Mouse (Mus musculus): Measurements from ENCODE around the gene Apol7c. TPM values are rescaled to one million over a fixed set of nuclear protein-coding genes. Genes with fewer than 3 reads are reported as not detected.

Gene Apol7c
- not detected for polyA plus RNA-seq (2017; shearing (Covaris generic))

DNA sequence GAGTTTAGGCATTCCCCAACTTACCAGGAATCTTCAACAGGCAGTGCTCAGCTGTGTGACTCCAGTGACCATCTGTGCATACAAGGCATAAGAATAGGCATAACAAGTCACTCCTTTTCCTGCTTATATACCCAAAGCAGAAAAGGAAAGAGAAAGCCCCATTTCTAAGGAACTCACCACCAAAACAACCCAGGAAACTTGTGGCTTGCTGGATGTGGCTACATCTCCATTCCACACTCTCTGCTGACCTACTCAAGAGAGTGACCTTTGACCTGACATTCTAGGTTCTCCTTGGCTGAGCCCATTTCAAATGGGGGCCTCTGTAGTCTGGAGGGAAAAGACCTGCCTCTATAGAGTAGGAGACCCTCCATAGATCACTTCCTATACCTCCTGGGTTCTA is at the start of gene Apol7c:
Gene Apol7c, minus strand, starts transcription at position 101 of the 400 bp plus-strand sequence.

DNA sequence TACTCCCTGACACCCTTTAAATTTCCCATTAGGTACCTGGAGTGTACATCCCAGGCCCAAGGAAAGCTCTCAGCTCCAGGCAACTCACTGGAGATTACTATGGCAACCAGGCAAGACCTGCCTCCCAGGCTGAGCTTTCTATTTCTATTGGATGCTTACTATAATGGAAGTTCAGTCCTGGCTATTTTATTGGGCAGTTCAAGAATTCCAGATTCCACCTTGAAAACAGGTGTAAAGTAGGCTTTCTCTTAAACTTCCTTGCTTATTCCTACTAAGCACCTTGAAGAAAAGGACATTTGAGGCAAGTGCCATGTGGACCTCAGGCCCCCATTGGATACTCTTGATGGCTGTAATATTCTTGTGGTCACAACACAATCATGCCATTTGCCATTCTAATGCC is 28.7 kb upstream of the Apol7c start, which contains the start of gene 1700025B11Rik:
Gene 1700025B11Rik, minus strand, starts transcription at position 101 of the 400 bp plus-strand sequence.

GRCm38 (mm10) chr15:77507966-77508365 is 25.1 kb downstream of the Apol7c start, which contains the start of gene Apol11a:
Gene Apol11a, plus strand, starts transcription at chr15:77508271.

GRCm38 (mm10) chr15:77476693-77477092 is 56.4 kb downstream of the Apol7c start, which contains the start of gene Apol10a:
Gene Apol10a, plus strand, starts transcription at chr15:77477047.

Other genes starting within 250 kb of the Apol7c start
- not detected for gene Rbfox2, start 226.3 kb downstream of the Apol7c start, polyA plus RNA-seq (2017; shearing (Covaris generic))
- not detected for gene Apol7a, start 134.2 kb downstream of the Apol7c start, polyA plus RNA-seq (2017; shearing (Covaris generic))
- 4.5 TPM for gene Apol9a, start 122.2 kb downstream of the Apol7c start, polyA plus RNA-seq (2017; shearing (Covaris generic))
- gene Apol7b, start 85.8 kb downstream of the Apol7c start, polyA plus RNA-seq (2017; shearing (Covaris generic)), result 0.32 TPM
- gene Apol10a, start 56.3 kb downstream of the Apol7c start, polyA plus RNA-seq (2017; shearing (Covaris generic)), result 0.15 TPM
- 0.89 TPM for gene Apol11a, start 25.0 kb downstream of the Apol7c start, polyA plus RNA-seq (2017; shearing (Covaris generic))
- not detected for gene 1700025B11Rik, start 28.6 kb upstream of the Apol7c start, polyA plus RNA-seq (2017; shearing (Covaris generic))
- gene Apol10b, start 62.8 kb upstream of the Apol7c start, polyA plus RNA-seq (2017; shearing (Covaris generic)), result 4.6 TPM
- gene Gm36245, start 65.9 kb upstream of the Apol7c start, polyA plus RNA-seq (2017; shearing (Covaris generic)), result not detected
- gene Apol11b, start 110.0 kb upstream of the Apol7c start, polyA plus RNA-seq (2017; shearing (Covaris generic)), result 6.1 TPM
- 79.7 TPM for gene Apol7e, start 165.5 kb upstream of the Apol7c start, polyA plus RNA-seq (2017; shearing (Covaris generic))
- gene Apol9b, start 195.7 kb upstream of the Apol7c start, polyA plus RNA-seq (2017; shearing (Covaris generic)), result 17.0 TPM
- gene Apol8, start 223.7 kb upstream of the Apol7c start, polyA plus RNA-seq (2017; shearing (Covaris generic)), result 0.20 TPM

Data from activated CD4-positive, CD25-positive, alpha-beta regulatory T cell, adult 9 weeks (primary cell).